Mouse (Mus musculus) lung, postnatal 0 days (tissue): ENCODE results near the gene Bcar1.

Experiments
- CTCF ChIP-seq: IDR thresholded peaks from 2 replicates; pipeline ENCODE4 v1.5.1; 2016; ENCODE audit warnings: antibody characterized with exemption, mild to moderate bottlenecking
- EP300 ChIP-seq: IDR thresholded peaks from 2 replicates; pipeline ENCODE4 v1.6.1; 2016; ENCODE audit warnings: antibody characterized with exemption, mild to moderate bottlenecking, control low read depth

GRCm38 (mm10) chr8:111713291-111713690 lies 30.3 kb downstream of the Bcar1 start:
- TF ChIP-seq CTCF (no peak), EP300 (no peak)
